Mouse (Mus musculus): ENCODE data around the gene Timm17b.
"Not testable (repeated sequence)": the region's sequence is repeated elsewhere in the genome, so short reads cannot be mapped to it uniquely, and the experiment has no call there.

The Timm17b gene

GRCm38 (mm10) chrX:7898880-7899874 is at the start of gene Timm17b, which contains the start of gene Pqbp1:
Gene Timm17b, plus strand, starts transcription at chrX:7899357.
Gene Pqbp1, minus strand, starts transcription at chrX:7899269.
- in situ Hi-C loops (cut with MboI, MseI) = no loop called here

GRCm38 (mm10) chrX:7854578-7854977 is 44.6 kb upstream of the Timm17b start:
- in situ Hi-C loops (cut with MboI, MseI) = no loop called here

DNA sequence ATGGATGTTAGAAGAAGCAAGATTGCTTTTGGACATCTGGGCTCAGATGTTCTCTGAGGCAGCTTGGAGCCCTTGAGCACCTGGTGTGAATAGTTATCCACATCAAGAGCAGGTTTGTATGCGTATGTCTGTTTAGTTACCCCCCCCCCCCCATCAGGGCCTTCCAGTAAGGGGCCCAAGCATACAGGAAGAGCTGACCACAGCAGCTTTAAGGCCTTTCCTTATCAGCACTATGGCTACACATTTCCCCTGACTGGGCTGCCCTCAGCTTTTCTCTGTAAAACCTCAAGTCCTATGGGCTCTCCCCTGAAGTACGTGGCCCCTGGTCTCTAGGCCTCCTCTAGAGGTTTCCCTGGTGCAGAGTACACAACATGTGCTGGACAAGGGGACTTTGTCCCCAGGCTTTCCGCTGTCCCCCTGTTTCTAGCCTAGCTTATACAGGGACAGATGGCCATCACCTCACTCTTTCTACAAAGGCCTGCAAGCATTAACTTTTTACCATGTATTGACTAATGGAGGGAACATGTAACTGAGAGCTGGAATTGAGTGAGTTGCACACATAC is 39.9 kb upstream of the Timm17b start:
- in situ Hi-C loops (cut with MboI, MseI) = no loop called here

DNA sequence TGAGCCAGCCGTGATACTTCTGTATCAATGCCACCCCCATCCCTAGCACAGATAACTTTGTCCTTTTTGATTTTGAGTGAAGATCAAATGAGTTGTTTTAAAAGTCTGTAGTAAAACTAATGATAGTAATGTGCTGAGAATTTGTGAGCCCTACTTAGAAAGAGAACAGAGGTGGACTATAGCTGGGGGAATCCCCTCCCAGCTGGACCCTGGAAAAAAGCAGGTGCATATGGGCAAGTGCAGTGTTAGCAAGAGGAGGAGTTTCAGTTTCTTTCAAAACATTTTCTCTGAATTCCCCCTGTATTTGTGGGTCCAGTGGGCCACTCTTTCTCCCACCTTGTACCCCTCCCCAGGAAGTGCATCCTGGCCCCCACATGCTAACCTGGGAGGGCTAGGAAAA is 36.0 kb upstream of the Timm17b start:
- in situ Hi-C loops (cut with MboI, MseI) = no loop called here

- in situ Hi-C loops (cut with MboI, MseI) = no loop called here
Measured at GRCm38 (mm10) chrX:7864551-7864950, 34.6 kb upstream of the Timm17b start.

GRCm38 (mm10) chrX:7865343-7865742 is 33.8 kb upstream of the Timm17b start:
- in situ Hi-C loops (cut with MboI, MseI) = no loop called here

DNA sequence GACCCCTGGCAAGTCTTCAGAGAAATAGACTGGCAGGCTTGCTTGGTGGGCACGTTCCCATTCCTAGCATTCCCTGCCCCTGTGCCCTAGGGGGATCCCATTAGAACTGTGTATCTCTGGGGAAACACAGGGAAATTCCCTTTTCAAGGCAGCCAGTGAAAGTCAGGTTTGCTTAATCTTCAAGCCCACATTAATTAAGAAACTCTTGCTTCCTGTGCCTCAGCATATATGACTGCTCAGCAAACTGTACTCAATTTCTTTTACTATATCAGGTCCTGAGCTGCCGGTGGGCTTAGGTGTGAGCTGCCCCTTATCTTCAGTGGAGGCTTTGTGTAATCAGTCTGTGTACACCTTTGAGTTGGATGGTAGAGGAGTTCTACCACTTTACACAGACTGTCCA is 33.4 kb upstream of the Timm17b start:
- in situ Hi-C loops (cut with MboI, MseI) = no loop called here

DNA sequence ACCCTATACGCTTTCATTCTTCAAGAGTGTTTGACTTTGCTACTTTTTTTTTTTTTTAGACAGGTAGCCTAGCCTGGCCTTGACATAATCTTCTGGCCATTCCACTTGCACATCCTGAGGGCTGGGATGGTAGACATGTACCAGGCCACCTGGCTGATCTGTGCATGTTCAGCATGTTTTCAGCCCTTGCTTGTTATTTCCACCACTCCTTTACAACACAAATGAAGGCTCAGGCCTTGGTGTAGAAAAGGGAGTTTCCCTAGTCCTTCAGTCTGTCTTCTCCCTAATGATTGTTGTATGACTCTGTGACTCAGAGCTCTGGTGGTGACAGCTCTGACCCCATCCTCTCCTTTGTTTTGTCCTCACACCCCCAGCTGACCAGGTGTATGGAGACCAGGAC is 32.0 kb upstream of the Timm17b start:
- in situ Hi-C loops (cut with MboI, MseI) = no loop called here

- in situ Hi-C loops (cut with MboI, MseI) = no loop called here
Measured at GRCm38 (mm10) chrX:7868506-7868905, 30.7 kb upstream of the Timm17b start.

DNA sequence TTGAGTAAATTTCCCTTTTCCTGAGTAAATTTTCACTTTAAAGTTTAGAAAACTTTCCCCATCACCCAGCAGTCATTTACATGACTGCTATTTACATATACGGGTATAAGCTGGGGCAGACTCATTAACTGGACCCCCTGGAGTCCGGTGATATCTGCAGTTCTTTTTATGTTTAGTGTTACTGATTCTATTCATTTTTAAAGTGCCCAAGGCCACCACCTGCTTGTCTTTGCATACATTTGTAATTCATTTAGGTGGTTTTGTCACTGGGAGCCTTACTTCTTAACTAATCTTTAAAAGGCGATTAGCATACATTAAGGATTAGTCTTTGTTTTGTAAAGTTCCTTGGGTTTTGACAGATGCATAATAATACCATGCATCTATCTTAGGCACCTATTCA is 29.3 kb upstream of the Timm17b start:
- in situ Hi-C loops (cut with MboI, MseI) = no loop called here

- in situ Hi-C loops (cut with MboI, MseI) = no loop called here
Measured at GRCm38 (mm10) chrX:7878007-7878419, 21.1 kb upstream of the Timm17b start, which contains the start of gene Pim2. Gene Pim2, plus strand, starts transcription at chrX:7878262.

- in situ Hi-C loops (cut with MboI, MseI) = no loop called here
Measured at GRCm38 (mm10) chrX:7878495-7878894, 20.7 kb upstream of the Timm17b start.

DNA sequence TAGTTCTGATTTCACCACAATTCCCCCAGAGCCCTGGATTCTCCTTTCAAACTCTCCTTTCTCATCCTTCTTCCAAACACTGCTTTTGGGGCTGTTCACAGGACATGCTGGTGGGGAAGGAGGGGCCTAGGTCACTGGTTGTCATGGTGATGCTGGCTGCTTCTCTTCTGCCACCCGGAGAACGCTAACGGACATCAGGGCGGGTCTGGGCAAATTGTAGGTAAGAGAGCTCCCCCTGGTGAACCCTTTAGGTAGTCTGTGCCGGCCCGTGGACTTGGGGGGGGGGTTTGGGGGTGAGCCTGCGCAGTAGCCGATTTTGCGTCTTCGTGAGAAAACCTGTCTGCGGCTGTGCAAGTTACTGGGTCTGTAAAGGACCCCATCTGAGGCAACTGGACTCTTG is 19.3 kb upstream of the Timm17b start:
- in situ Hi-C loops (cut with MboI, MseI) = no loop called here

GRCm38 (mm10) chrX:7883841-7884567 is 15.2 kb upstream of the Timm17b start, which contains the start of gene Slc35a2:
Gene Slc35a2, plus strand, starts transcription at chrX:7884028.
- in situ Hi-C loops (cut with MboI, MseI) = no loop called here

- in situ Hi-C loops (cut with MboI, MseI) = no loop called here
Measured at GRCm38 (mm10) chrX:7898211-7898610, 946 bp upstream of the Timm17b start.

DNA sequence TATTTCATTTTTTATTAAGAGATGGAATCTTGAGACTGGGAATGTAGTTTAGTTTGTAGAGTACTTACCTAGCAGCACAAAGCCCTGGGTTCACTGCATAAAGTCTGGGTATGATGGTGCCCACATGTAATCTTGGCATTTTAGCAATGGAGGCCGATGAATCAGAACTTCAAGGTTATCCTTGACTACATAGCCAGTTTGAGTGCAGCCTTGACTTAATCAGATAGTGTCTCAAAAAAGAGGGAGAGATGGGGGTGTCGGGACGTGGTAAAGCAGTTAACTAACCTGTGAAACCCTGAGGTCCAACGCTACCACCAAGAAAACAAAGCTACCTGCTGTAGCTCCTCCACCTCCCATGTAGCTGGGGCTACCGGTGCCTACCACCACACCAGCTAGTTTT is 5.3 kb downstream of the Timm17b start:
- in situ Hi-C loops (cut with MboI, MseI) = no loop called here

GRCm38 (mm10) chrX:7907735-7908134 is 8.6 kb downstream of the Timm17b start, which contains the start of gene Gm10491:
Gene Gm10491, minus strand, starts transcription at chrX:7907835.
- in situ Hi-C loops (cut with MboI, MseI) = no loop called here

DNA sequence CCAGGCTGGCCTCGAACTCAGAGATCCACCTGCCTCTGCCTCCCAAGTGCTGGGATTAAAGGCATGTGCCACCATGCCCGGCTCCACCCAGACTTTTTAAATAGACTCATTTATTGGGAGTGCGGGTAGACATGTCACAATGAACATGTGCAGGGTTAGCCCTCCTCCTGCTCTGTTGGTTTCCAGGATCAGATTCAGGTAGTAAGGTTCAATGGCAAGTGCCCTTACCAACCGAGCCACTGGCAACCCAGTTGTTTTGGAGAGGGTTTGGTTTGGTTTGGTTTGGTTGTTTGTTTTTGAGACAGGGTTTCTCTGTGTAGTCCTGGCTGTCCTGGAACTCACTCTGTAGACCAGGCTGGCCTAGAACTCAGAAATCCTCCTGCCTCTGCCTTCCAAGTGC is 10.1 kb downstream of the Timm17b start, which contains the start of gene Gm10490:
Gene Gm10490, plus strand, starts transcription at position 301 of the 400 bp plus-strand sequence.
- in situ Hi-C loops (cut with MboI, MseI) = not testable (repeated sequence)

- in situ Hi-C loops (cut with MboI, MseI) = loop anchor here (5.0 kb wide), 1 partner anchor 107 kb away; the partner anchor contains the start of gene Glod5 (in 2 of the 2)
Measured at GRCm38 (mm10) chrX:7910473-7910872, 11.3 kb downstream of the Timm17b start.

GRCm38 (mm10) chrX:7915669-7916068 is 16.5 kb downstream of the Timm17b start:
- in situ Hi-C loops (cut with MboI, MseI) = not testable (repeated sequence)

DNA sequence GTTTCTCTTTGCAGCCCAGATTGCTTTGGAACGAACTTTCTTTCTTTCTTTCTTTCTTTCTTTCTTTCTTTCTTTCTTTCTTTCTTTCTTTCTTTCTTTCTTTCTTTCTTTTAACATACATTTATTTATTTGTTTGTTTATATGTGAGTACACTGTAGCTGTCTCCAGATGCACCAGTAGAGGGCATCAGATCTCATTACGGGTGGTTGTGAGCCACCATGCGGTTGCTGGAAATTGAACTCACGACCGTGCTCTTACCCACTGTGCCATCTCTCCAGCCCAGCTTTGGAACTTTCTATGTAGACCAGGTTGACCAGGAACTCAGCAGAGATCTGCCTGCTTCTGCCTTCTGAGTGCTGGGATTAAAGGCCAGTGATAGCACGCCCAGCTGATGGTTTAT is 18.8 kb downstream of the Timm17b start:
- in situ Hi-C loops (cut with MboI, MseI) = not testable (repeated sequence)
